ENCODE assay signal across 8 mouse cellular contexts in the genomic region with DNA sequence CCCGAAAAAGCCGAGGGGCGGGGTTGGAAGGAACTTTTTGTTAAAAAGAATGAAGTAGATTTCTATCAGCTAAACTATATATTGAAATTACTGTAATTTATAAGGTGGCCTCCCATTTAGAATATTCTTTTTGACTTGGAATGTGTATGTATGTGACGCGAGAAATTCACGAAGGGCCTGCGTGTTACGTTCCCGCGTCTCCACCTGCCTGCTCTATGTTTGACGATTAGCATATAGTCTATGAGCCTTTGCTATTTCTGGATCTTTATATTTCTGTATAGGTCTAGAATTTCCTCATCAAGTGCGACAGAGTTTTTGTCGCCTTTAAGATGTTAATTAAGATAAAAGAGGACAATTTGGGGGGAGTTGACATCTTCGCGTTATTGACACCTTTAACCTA. TPM values are rescaled to one million over a fixed set of nuclear protein-coding genes. Genes with fewer than 3 reads are reported as not detected.
A peak's percentile ranks its signal among the peaks of the same experiment; 100 is the strongest.
DNase-seq lines count a peak whose midpoint lies in the region; ATAC-seq and TF ChIP-seq lines count a peak whose summit lies in the region.

No protein-coding gene starts in this region.

- H3K27ac ChIP-seq in kidney, postnatal 0 days: 0 out of 2 replicates have a peak overlapping the region, but pooled peaks have one; percentile 15
- no peak overlapping the region for H3K27ac ChIP-seq in hindbrain, embryonic 16.5 days (ENCODE audit: low read depth, low read length)
- peak overlapping the region; percentile 91; the same call in 1 of the 2 replicates for H3K27ac ChIP-seq in midbrain, embryonic 15.5 days

- peak overlapping the region; percentile 89 for H3K9ac ChIP-seq in kidney, postnatal 0 days (ENCODE audit: low read depth, low read length)
- peak overlapping the region; percentile 73 for H3K9ac ChIP-seq in hindbrain, embryonic 16.5 days (ENCODE audit: low read depth, low read length)
- peak overlapping the region; percentile 59 for H3K9ac ChIP-seq in midbrain, embryonic 15.5 days

- no peaks in the 10 kb centered on the region for H3K27me3 ChIP-seq in kidney, postnatal 0 days (ENCODE audit: insufficient read depth, low read length)
- H3K27me3 ChIP-seq in hindbrain, embryonic 16.5 days (replicated peaks; ENCODE audit: control insufficient read depth, insufficient read depth, low read length): no peaks in the 10 kb centered on the region
- H3K27me3 ChIP-seq in midbrain, embryonic 15.5 days (replicated peaks): no peaks in the 10 kb centered on the region

- TF ChIP-seq CTCF in kidney, postnatal 0 days (IDR thresholded peaks at IDR 0.05; ENCODE audit: low read depth): no peak

- H3K4me2 ChIP-seq in kidney, postnatal 0 days (ENCODE audit: low read length): peak overlapping the region; percentile 80
- H3K4me2 ChIP-seq in hindbrain, embryonic 16.5 days (ENCODE audit: low read length): peak overlapping the region; percentile 71
- peak overlapping the region; percentile 79 for H3K4me2 ChIP-seq in midbrain, embryonic 15.5 days

- no peaks in the 10 kb centered on the region for H3K9me3 ChIP-seq in kidney, postnatal 0 days (replicated peaks; ENCODE audit: low read length)
- H3K9me3 ChIP-seq in hindbrain, embryonic 16.5 days (ENCODE audit: control insufficient read depth, low read length): no peaks in the 10 kb centered on the region
- no peaks in the 10 kb centered on the region for H3K9me3 ChIP-seq in midbrain, embryonic 15.5 days

- 4% methylated on average over 15 of the region's 15 CpGs for WGBS in kidney, postnatal 0 days
- 8% methylated on average over 15 of the region's 15 CpGs for WGBS in hindbrain, embryonic 16.5 days
- 7% methylated on average over 15 of the region's 15 CpGs for WGBS in midbrain, embryonic 15.5 days

- ATAC-seq in kidney, postnatal 0 days (replicated peaks; ENCODE audit: low FRiP score, low read depth): no peak
- ATAC-seq in hindbrain, embryonic 16.5 days: peak; percentile 9
- peak; percentile 59 for ATAC-seq in midbrain, embryonic 15.5 days (replicated peaks)

- 0 out of 2 replicates have a peak, but pooled peaks cover 3% of the 10 kb centered on the region for H3K36me3 ChIP-seq in kidney, postnatal 0 days (ENCODE audit: insufficient read depth, low read length)
- no peaks in the 10 kb centered on the region for H3K36me3 ChIP-seq in hindbrain, embryonic 16.5 days (ENCODE audit: control insufficient read depth, insufficient read depth, low read length)
- no peaks in the 10 kb centered on the region for H3K36me3 ChIP-seq in midbrain, embryonic 15.5 days (replicated peaks)

- H3K4me3 ChIP-seq in kidney, postnatal 0 days (replicated peaks; ENCODE audit: low read depth, low read length): peak overlapping the region; percentile 91
- H3K4me3 ChIP-seq in hindbrain, embryonic 16.5 days (ENCODE audit: low read length): peak overlapping the region; percentile 63
- peak overlapping the region; percentile 80 for H3K4me3 ChIP-seq in midbrain, embryonic 15.5 days

- no peak for DNase-seq in kidney, postnatal 0 days (ENCODE audit: low spot score)
- DNase-seq in kidney, postnatal 4 days: no peak
- DNase-seq in embryo, embryonic 10.5 days (ENCODE audit: low spot score): peak; percentile 69
- no peak for DNase-seq in layer of hippocampus, adult 18-20 months (ENCODE audit: low spot score in 2 of 2)
- no peak for DNase-seq in ovary, postnatal 10 days (ENCODE audit: low spot score)
- no peak for DNase-seq in cerebellum, postnatal 4 days (ENCODE audit: low spot score in 2 of 2)

- 0 out of 2 replicates have a peak, but pooled peaks cover 7% of the 10 kb centered on the region for H3K4me1 ChIP-seq in kidney, postnatal 0 days (replicated peaks; ENCODE audit: insufficient read depth, low read length)
- H3K4me1 ChIP-seq in hindbrain, embryonic 16.5 days (ENCODE audit: control insufficient read depth, insufficient read depth, low read depth, low read length): peaks cover 12% of the 10 kb centered on the region
- H3K4me1 ChIP-seq in midbrain, embryonic 15.5 days: peaks cover 17% of the 10 kb centered on the region

RNA-seq across cellular contexts. Expression of a gene that starts 0.5 kb away (rescaled TPM):
- polyA plus RNA-seq in kidney, postnatal 0 days (2015; fragmentation: Nextera tagmentation; extraction: Ambion mirVana): 11.9 and 13.6 TPM in 2 replicates
- 6.8 and 7.6 TPM in 2 replicates for polyA plus RNA-seq in hindbrain, embryonic 16.5 days (2015; fragmentation: Nextera tagmentation; extraction: Ambion mirVana)
- 6.6 and 6.9 TPM in 2 replicates for polyA plus RNA-seq in midbrain, embryonic 15.5 days (2015; fragmentation: Nextera tagmentation; extraction: Ambion mirVana)
- 10 to 100 TPM; 12.2 to 15.7 TPM for total RNA-seq in layer of hippocampus, adult 18-20 months (2021)

RNA-seq across cellular contexts. Expression of a gene that starts 0.8 kb away (rescaled TPM):
- polyA plus RNA-seq in kidney, postnatal 0 days (2015; fragmentation: Nextera tagmentation; extraction: Ambion mirVana): 45.8 and 49.2 TPM in 2 replicates
- 11.8 and 13.7 TPM in 2 replicates for polyA plus RNA-seq in hindbrain, embryonic 16.5 days (2015; fragmentation: Nextera tagmentation; extraction: Ambion mirVana)
- 10.6 and 11.6 TPM in 2 replicates for polyA plus RNA-seq in midbrain, embryonic 15.5 days (2015; fragmentation: Nextera tagmentation; extraction: Ambion mirVana)
- total RNA-seq in layer of hippocampus, adult 18-20 months (2021): under 1 TPM; 0.25 to 0.79 TPM

RNA-seq across cellular contexts. Expression of a gene that starts 50.6 kb away (rescaled TPM):
- polyA plus RNA-seq in kidney, postnatal 0 days (2015; fragmentation: Nextera tagmentation; extraction: Ambion mirVana): 16.6 and 18.1 TPM in 2 replicates
- 35.0 and 35.3 TPM in 2 replicates for polyA plus RNA-seq in hindbrain, embryonic 16.5 days (2015; fragmentation: Nextera tagmentation; extraction: Ambion mirVana)
- 34.8 and 37.0 TPM in 2 replicates for polyA plus RNA-seq in midbrain, embryonic 15.5 days (2015; fragmentation: Nextera tagmentation; extraction: Ambion mirVana)
- total RNA-seq in layer of hippocampus, adult 18-20 months (2021): 10 to 100 TPM; 57.8 to 58.9 TPM

RNA-seq across cellular contexts. Expression of a gene that starts 50.9 kb away (rescaled TPM):
- polyA plus RNA-seq in kidney, postnatal 0 days (2015; fragmentation: Nextera tagmentation; extraction: Ambion mirVana): 43.5 and 48.1 TPM in 2 replicates
- 55.0 and 55.3 TPM in 2 replicates for polyA plus RNA-seq in hindbrain, embryonic 16.5 days (2015; fragmentation: Nextera tagmentation; extraction: Ambion mirVana)
- polyA plus RNA-seq in midbrain, embryonic 15.5 days (2015; fragmentation: Nextera tagmentation; extraction: Ambion mirVana): 55.9 and 58.7 TPM in 2 replicates
- 10 to 100 TPM; 51.6 to 52.1 TPM for total RNA-seq in layer of hippocampus, adult 18-20 months (2021)

RNA-seq across cellular contexts. Expression of a gene that starts 58.5 kb away (rescaled TPM):
- 1.1 and 1.2 TPM in 2 replicates for polyA plus RNA-seq in kidney, postnatal 0 days (2015; fragmentation: Nextera tagmentation; extraction: Ambion mirVana)
- polyA plus RNA-seq in hindbrain, embryonic 16.5 days (2015; fragmentation: Nextera tagmentation; extraction: Ambion mirVana): 1.2 and 1.8 TPM in 2 replicates
- polyA plus RNA-seq in midbrain, embryonic 15.5 days (2015; fragmentation: Nextera tagmentation; extraction: Ambion mirVana): 1.7 and 1.8 TPM in 2 replicates
- 1 to 10 TPM; 3.7 to 3.9 TPM for total RNA-seq in layer of hippocampus, adult 18-20 months (2021)
